Mouse (Mus musculus) ES-E14 (cell line): ENCODE measurements around the gene Pilrb1.

ENCODE experiments used
- MAFK ChIP-seq: IDR thresholded peaks from 2 replicates; pipeline ENCODE4 v1.6.1; 2014; ENCODE audit warnings: mild to moderate bottlenecking, low read depth, low read length, inconsistent platforms; ENCODE audit not compliant: insufficient read depth
- ZC3H11A ChIP-seq: IDR thresholded peaks from 2 replicates; pipeline ENCODE4 v1.6.1; 2012; ENCODE audit warnings: low read depth, mild to moderate bottlenecking, inconsistent platforms, low read length, borderline replicate concordance

GRCm38 (mm10) chr5:137885894-137886293 is 28.0 kb upstream of the Pilrb1 start:
- TF ChIP-seq MAFK (peak; percentile 51; the same call in 1 of the 2 replicates), ZC3H11A (peak; percentile 88)
